Mouse (Mus musculus) heart, postnatal 36 days (tissue): ENCODE data around the gene Atp7a. TPM values are rescaled to one million over a fixed set of nuclear protein-coding genes. Genes with fewer than 3 reads are reported as not detected.
"Not testable (repeated sequence)": the region's sequence is repeated elsewhere in the genome, so short reads cannot be mapped to it uniquely, and the experiment has no call there.

Experiments used
- DNase-seq, 2 experiments: peaks; one replicate each; pipeline ENCODE4 v3.0.0; 2021 to 2022
- intact Hi-C: fragments of 180-260 bp; cut with DNase I; formaldehyde crosslinking; loops from one replicate; pipeline ENCODE4 v1.15.1; 2025
- total RNA-seq, 2 experiments: library from RNA; stranded (reverse); gene quantifications; 2 replicates each; pipeline ENCODE4 v1.2.3; 2021

The Atp7a gene
- total RNA-seq: 10 to 100 TPM in 1 of 2 experiments, 1 to 10 TPM in 1; 7.5 to 10.5 TPM

DNA sequence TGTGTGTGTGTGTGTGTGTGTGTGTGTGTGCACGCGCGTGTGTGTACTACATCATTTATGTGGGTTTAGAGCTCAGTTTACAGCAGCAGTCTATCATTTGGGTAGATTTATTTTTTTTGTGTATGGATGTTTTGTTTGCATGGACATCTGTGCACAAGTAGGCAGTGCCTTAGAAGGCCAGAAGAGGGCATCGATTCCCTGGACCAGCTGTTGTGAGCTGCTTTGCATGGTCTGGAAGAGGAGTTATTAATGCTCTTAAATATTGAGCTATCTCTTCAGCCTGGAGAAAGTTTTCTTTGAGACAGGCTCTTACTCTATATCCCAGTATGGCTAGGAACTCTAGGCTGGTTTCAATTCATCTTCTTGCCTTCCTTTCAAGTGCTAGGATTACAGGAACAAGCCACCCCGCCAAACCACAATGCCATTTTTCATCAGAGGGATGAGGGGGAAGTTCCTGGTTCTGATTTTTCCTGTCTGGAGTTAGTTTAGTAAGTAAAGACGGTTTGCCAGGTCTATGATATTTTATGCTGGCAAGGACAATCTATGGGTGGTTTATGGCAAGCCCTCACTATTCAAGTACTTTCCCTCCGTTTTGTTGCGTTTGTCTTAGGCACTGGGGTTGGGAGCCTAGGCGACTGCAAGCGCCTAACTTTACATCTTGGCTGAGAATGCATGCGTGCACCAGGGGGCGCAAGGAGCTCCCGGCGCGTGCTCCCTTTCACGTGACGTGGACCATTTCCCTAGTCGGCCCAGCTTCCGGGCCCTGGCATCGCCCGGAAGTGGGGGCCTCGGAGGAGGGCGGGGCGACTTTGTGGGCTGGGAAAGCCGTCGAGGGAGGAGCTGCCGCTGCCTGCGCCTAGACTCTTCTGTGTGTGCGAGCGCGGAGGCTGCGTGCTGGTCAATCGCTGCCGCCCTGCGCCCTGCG, at the start of gene Atp7a:
TSS of gene Atp7a (plus strand) at position 859 of the 925 bp plus-strand sequence.
- peak; percentile 84 to 89 for DNase-seq
- intact Hi-C loops: loop anchor here (1.0 to 5.0 kb wide), 5 partner anchors 51 to 161 kb away; partner anchors contain the start of gene Pgk1

DNA sequence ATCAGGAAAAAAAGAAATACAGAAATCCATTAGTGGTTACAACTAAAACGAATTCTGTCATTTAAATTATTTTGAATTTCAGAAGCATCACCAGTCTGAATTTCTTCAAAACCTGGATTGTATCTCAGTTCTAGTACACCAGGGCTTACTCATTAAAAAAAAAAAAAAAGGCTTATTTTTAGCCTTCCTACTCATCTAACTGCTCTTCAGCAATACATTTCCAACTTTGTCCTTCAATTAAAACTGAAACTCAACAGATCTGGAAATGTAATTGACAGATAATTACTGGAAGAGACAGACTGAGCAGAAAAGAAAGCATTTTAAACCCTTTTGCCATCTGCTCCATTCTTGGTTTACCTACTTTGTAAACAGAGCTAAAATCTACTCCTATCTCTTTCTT, 25.5 kb upstream of the Atp7a start:
- intact Hi-C loops: no loop called here
- DNase-seq: no peak

DNA sequence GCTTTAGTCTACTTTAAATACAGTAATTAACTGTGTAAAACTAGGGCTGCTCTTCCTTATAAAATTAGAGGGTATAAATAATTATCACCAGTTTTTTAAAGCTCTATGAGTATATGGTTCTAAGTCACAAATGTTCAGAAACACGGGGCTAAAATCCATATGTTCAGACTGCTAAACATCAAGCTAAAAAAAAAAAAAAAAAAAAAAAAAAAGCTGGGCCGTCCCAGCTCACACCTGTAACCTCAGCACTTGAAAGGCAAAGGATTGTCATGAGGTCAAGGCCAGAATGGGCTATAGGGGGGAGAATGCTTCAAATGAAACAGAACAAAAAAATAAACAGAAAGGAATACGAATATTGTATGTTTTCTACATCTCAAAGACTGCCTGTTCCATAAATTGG, 16.3 kb upstream of the Atp7a start:
- intact Hi-C loops: loop anchor here (5.0 to 10.0 kb wide), 2 partner anchors 133 to 946 kb away; no protein-coding TSS in a partner anchor
- DNase-seq: no peak

DNA sequence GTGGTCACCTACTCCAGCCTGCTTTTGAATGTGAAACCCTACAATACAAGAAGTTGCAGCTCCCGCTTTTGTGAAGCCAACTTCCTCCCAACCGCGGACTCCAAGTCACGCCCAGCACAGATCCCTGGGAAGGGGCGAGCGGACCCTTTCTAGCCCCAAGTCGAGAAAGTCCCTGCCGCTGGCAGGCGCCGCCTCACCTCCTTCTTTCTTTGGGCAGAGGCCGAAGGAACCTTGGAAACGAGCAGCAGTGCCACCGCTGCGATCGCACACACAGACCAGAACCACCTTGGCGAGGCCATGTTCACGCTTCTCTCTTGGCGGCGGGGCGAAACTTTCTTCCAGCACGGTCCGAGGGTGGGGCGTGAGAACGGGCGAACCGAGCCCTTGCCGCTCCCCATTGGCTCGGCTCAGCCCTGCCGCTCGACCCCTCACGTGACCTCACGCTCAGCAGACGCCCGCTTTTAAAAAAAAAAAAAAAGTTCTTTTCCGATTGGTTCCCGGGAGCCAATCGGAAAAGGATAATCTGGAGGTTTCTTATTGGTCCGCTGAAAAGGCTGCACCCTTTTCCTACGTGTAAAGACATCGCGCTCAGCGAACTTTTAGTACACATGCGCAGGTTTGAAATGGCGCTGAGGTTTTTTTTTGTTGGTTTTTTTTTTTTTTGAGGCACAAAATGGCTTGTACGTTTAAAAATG, 15.5 kb upstream of the Atp7a start, which contains the start of gene Magt1:
TSS of gene Magt1 (minus strand) at position 442 of the 695 bp plus-strand sequence.
- DNase-seq: peak; percentile 79 to 80
- intact Hi-C loops: loop anchor here (5.0 to 10.0 kb wide), 2 partner anchors 134 to 947 kb away; no protein-coding TSS in a partner anchor

DNA sequence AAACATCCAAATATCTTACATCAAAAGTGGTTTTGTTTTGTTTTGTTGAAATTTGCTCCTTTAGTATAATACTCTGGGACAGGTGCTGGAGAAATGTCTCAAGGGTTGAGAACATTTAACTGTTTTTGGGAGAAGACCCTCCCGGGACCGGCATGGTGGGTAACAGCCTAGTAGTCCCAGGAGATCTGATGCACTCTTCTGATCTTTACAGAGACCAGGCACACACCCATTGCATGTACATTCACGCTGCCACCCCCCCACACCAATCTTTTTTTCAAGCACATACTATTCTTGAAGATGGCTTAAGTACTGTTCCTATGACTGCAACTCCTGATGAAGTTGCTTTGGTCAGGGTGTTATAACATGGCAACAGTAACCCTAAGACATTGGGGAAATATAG, 14.5 kb upstream of the Atp7a start:
- intact Hi-C loops: loop anchor here (5.0 to 10.0 kb wide), 2 partner anchors 135 to 948 kb away; no protein-coding TSS in a partner anchor
- no peak for DNase-seq

DNA sequence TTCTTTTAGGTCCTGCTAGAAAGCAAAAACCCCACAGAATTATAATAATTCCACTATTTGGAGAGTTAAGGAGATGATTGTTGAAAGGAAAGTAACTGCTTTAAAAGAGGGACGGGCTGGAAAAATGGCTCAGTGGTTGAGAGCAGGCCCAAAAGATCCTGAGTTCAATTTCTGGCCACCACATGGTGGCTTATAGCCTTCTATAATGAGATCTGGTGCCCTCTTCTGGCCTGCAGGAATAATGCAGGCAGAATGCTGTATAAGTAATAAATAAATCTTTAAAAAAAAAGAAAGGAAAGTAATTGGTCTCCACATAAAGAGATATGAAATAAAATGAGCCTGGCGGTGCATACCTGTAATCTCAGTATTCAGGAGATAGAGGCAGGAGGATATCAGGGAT, 13.9 kb upstream of the Atp7a start:
- peak; percentile 34 to 48 for DNase-seq
- intact Hi-C loops: loop anchor here (5.0 to 10.0 kb wide), 2 partner anchors 136 to 948 kb away; no protein-coding TSS in a partner anchor

DNA sequence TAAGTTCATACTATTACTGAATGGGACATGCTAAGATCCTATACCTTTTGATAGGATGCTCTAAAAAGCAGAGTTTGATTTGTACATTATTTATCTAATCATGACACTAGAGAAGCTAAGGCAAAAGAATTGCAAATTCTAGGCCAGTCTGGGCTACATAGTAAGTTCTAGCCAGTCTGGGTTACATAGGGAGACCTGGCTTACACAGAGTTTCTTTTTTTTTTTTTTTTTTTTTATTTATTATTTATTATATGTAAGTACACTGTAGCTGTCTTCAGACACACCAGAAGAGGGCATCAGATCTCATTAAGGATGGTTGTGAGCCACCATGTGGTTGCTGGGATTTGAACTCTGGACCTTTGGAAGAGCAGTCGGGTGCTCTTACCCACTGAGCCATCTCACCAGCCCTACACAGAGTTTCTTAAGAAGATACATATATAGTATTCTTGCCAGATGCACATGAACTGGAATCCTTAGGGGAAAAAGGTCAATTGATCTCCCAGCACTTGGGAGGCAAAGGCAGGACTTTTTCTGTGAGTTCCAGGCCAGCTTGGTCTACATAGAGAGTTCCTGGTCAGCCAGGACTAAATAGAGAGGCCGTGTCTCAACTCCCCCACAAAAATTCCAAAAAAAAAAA, 12.2 kb upstream of the Atp7a start:
- not testable (repeated sequence) for DNase-seq
- intact Hi-C loops: loop anchor here (5.0 to 10.0 kb wide), 2 partner anchors 138 to 950 kb away; no protein-coding TSS in a partner anchor

DNA sequence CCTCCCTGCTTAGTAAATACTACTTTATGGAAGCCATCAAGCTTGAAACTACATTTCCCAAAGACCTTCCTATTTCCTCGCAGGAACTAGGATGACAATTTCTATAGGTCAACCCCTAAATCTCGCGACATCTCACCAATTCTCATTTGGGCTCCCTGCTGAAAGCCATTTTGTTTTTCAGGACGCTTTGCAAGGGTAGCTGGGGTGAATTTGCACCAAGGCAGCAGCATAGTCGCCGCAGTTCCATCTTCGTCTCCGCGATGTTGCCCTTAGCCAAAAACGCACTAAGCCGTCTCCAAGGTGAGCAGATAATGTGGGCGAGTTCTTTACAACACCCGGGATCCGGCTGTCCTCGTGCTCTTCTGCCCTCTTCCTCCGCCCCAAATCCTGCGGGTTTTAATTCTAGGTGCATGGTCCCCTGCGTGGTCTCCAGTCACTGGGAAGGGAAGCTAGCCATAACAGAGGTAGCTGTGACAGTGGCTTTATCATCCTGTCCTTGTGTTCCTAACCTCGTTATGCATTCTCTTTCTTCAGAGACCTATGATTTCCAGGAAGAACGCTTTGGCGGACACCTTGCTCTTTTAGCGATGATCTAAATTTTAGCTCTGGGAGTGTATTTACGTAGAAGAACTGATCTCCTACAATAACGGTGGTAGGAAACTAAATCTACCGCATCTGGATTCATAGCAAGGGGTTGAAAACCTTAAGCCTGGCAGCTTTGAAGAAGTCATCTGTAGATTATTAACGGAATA, 11.3 kb upstream of the Atp7a start, which contains the start of gene Cox7b:
TSS of gene Cox7b (plus strand) at position 130 of the 752 bp plus-strand sequence.
- intact Hi-C loops: loop anchor here (10.0 kb wide), 1 partner anchor 951 kb away; no protein-coding TSS in a partner anchor

DNA sequence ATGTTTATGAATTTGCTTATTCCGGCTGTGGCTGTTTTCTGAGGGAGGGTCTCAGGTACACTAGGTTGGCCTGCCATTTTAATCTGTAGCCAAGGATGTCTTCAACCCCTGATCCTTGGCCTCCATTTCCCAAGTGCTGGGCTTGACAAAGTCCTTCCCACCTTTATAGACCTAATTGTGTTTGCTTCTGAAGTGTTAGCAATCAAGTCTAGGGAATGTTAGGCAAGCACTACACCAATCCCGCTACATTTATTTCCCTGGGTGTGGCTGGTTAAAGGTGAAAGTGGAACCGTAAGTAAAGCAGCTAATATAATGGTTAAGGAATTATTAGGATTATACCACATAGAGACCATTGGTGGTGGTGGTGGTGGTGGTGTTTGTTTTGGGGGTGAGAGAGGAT, 10.0 kb upstream of the Atp7a start:
- intact Hi-C loops: loop anchor here (10.0 kb wide), 1 partner anchor 952 kb away; no protein-coding TSS in a partner anchor
- no peak for DNase-seq

More for the DNA sequence above, 11.3 kb upstream of the Atp7a start, which contains the start of gene Cox7b:
- DNase-seq: peak; percentile 63 to 71

DNA sequence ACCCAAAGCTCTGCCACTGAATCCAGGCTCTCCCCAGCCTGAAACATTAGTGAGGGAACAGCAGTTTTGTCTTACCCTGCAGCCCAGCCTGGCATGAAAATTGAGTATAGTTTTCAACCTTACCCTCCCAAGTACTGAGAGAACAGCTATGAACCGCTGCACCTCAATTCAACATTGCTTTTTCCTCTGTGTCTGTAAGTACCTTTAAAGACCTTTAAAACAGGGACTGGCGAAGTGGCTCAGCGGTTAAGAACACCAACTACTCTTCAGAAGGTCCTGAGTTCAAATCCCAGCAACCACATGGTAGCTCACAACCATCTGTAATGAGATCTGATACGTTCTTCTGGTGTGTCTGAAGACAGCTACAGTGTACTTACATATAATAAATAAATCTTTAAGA, 9.6 kb upstream of the Atp7a start:
- intact Hi-C loops: loop anchor here (10.0 kb wide), 1 partner anchor 953 kb away; no protein-coding TSS in a partner anchor
- DNase-seq: no peak

DNA sequence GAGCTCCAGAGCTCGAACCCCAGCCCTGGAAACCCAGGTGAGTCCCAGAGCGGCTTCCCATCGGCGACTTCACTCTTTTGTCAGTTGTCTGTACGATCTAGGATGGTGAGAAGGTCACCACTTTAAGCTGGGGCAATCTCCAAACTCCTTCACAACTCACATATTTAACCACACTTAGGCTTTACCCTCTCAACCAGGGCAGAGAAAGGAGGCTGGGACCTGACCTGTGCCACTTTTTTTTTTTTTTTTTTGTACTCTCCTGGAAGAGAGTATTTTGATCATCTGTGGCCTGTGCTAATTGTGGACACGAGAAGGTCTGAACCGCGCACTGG, 233 bp downstream of the Atp7a start:
- no peak for DNase-seq
- intact Hi-C loops: loop anchor here (2.0 to 5.0 kb wide), 3 partner anchors 50 to 160 kb away; partner anchors contain the start of gene Pgk1

DNA sequence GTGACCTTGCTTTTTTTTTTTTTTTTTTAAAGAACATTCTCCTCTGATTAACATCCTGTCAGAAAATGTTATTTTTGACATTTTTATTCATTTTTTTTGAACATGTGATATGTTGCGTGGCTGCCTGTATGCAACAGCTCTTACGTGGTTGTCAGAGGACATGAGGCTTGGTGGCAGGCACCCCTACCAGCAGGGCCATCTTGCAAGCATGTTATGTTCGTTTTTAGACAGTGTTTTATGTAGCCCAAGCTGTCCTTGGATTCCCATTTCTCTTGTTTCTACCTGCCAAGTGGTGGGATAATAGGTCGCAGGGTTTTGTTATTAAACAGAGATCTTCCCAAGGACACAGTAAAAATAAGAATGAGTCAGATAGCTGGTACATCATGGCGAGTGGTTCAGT, 3.1 kb downstream of the Atp7a start:
- DNase-seq: no peak
- intact Hi-C loops: loop anchor here (2.0 kb wide), 1 partner anchor 17 kb away; no protein-coding TSS in a partner anchor

DNA sequence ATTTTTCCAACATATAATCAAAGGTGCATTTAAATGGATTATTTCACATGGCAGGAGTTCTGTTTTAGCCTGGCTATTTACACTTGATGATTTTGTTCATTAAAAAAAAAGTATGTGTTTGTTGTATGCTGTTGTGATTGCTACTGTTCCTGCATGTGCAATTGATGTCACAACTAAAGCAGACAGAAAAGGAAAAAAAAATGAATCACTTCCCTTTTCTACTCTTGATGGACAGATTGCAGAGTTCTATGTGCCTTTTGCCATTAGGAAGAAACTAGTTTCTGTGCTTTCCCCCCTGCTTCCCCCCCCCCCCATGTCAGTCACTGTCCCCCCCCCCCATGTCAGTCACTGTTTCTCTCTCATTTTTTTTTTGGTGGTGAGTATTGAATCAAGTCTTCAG, 4.0 kb downstream of the Atp7a start:
- no peak for DNase-seq
- intact Hi-C loops: loop anchor here (2.0 kb wide), 1 partner anchor 16 kb away; no protein-coding TSS in a partner anchor

DNA sequence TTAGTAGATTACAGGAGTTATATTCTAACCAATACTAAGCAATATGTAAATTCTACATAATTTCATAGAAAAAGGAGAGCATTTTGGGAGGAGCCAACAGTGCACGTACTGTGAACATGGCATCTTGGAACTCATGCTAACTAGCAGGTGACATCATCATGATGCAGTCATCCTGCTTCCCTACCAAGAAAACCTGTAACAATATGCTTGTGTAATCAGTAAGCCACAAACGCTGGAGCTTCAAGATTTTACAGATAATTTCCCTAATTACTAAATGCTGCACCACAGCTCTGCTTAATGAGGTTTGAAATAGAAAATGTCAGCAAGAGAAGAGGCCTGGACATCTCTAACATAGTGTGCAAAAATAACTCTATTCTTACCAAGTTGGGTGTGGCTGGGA, 8.7 kb downstream of the Atp7a start:
- intact Hi-C loops: no loop called here

DNA sequence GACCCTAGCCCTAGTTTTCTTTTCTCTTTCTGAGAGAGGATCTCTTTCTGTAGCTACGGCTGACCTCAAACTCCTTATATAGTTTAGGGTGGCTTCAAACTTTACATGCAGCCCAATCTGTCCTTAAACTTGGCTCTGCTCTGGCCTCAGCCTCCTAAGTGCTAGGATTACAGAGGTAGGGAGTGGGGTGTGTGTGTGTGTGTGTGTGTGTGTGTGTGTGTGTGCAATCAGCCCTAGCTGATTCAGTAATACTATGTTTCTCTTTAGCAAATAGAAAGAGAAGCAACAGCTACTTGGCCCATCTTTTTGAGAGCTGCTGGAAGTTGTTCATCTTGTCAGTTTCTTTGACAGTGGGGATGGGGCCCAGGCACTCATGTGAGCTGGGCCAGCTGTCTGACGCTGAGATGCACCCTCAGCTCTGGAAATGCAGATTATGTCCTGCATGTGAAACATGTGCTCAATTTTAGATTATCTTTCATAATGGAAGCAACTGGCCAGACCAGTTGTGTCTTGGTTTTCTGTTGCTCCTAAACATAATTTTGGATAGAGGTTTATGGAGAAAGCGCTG, 10.2 kb downstream of the Atp7a start:
- intact Hi-C loops: no loop called here
- no peak for DNase-seq

More for the DNA sequence above, 8.7 kb downstream of the Atp7a start:
- DNase-seq: no peak

DNA sequence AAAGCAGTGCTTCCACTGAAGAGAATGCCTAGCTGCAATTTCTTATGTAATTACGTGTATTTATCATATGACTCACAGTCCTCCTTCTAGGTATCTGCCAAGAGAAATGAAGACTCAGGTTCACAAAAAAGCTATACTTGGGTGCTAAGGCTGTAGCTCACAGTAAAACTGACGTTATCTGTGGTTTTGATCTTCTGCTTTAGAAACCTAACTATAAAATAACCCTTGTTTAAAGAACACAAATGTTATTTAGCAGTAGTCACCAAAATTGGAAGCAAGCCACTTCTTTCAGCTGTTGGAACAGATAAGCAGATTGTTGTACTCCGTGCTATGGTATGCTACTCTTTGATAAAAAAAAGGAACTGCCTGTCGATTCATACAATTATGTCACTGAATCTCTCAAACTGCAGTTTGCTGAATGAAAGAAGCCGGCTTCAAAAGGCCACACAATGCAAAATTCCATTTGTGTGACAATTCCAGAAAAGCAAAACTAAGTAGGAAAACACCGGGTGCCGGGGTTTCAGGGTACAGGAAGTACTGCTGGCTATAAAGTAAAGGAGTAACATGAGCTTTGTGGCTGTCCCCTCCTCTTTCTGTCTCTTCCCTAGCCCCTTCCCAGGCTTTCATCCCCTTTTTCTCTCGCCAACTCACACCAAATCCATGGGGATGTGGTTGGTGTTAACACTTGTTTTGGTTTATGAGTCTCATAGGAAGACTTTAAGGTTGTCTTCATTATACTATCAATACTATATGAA, 17.0 kb downstream of the Atp7a start:
- intact Hi-C loops: no loop called here
- no peak for DNase-seq

DNA sequence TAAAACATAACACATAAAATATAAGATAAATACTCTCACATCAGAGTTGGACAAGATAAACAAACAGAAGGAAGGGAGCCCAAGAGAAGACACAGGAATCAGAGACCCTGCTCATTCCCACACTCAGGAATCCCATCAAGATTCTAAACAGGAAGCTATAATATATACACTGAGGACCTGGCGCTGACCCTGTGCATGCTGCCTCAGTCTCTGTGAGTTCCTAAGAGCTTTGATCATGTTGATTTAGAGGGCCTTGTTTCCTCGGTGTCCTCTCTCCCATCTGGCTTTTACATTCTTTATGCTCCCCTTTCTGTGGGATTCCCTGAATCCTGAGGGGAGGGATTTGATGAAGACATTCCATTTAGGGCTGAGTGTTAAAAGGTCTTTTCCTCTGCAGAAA, 18.4 kb downstream of the Atp7a start:
- intact Hi-C loops: no loop called here
- DNase-seq: no peak

DNA sequence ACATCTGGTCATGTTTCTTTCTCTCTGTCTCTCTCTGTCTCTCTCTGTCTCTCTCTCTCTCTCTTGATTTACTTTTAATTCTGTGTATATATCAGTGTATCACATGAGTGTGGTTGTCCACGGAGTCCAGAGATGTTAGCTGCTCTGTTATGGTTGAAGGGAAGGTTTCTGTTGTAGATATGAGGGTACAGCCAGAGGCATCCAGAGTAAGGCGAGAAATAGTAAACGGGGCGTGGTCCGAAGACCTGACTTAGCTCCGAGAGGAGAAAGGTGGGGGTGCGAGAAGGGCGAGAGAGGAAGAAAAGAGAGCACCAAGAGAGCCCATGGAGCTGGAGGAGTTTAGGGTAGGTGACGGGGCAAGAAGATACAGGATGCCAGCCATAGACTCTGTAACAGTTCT, 18.9 kb downstream of the Atp7a start:
- intact Hi-C loops: loop anchor here (2.0 kb wide), 1 partner anchor 15 kb away; no protein-coding TSS in a partner anchor
- no peak for DNase-seq
